Mouse (Mus musculus): Measurements from ENCODE around the gene Rspo4. TPM values are rescaled to one million over a fixed set of nuclear protein-coding genes. Genes with fewer than 3 reads are reported as not detected.

Gene Rspo4
- polyA plus RNA-seq, 1 experiment from 2014 or later = not detected

GRCm38 (mm10) chr2:151900845-151901244, 58.1 kb downstream of the Rspo4 start:
- no peak for ATAC-seq (ENCODE audit: insufficient number of reproducible peaks, insufficient read depth, low FRiP score, low read depth)
- H3K27me3 ChIP-seq (ENCODE audit: control insufficient read depth, insufficient read depth, low read length) = no peaks in the 10 kb centered on the region
- WGBS = 59% methylated on average over 4 of the region's 4 CpGs

GRCm38 (mm10) chr2:151903267-151903666, 60.5 kb downstream of the Rspo4 start:
- no peak overlapping the region for H3K4me3 ChIP-seq (ENCODE audit: control insufficient read depth in 1 of 2, insufficient read depth in 1 of 2, low read depth in 1 of 2, low read length in 2 of 2)
- ATAC-seq (ENCODE audit: insufficient number of reproducible peaks, insufficient read depth, low FRiP score, low read depth) = no peak
- H3K4me1 ChIP-seq (ENCODE audit: control insufficient read depth in 2 of 2, insufficient read depth in 2 of 2, low read length in 2 of 2) = no peaks in the 10 kb centered on the region
- no peak overlapping the region for H3K27ac ChIP-seq (replicated peaks in 1 of 2; ENCODE audit: control insufficient read depth in 1 of 2, insufficient read depth in 1 of 2, low read depth in 2 of 2, low read length in 2 of 2)
- H3K9me3 ChIP-seq (ENCODE audit: control insufficient read depth, low read length) = no peaks in the 10 kb centered on the region
- H3K9ac ChIP-seq (ENCODE audit: low read length) = no peak overlapping the region
- 76% methylated on average over 6 of the region's 6 CpGs for whole genome bisulfite sequencing
- no peaks in the 10 kb centered on the region for H3K27me3 ChIP-seq (ENCODE audit: control insufficient read depth, insufficient read depth, low read length)
- no peak overlapping the region for H3K4me2 ChIP-seq (ENCODE audit: low read length)
- H3K36me3 ChIP-seq (ENCODE audit: control insufficient read depth, insufficient read depth, low read length) = no peaks in the 10 kb centered on the region

More at GRCm38 (mm10) chr2:151900845-151901244, 58.1 kb downstream of the Rspo4 start:
- Histone ChIP-seq H3K4me1 (ENCODE audit: control insufficient read depth in 2 of 2, insufficient read depth in 2 of 2, low read length in 2 of 2) (no peaks in the 10 kb centered on the region), H3K36me3 (ENCODE audit: control insufficient read depth, insufficient read depth, low read length) (no peaks in the 10 kb centered on the region), H3K9me3 (ENCODE audit: control insufficient read depth, low read length) (no peaks in the 10 kb centered on the region), H3K4me2 (ENCODE audit: low read length) (no peak overlapping the region), H3K9ac (ENCODE audit: low read length) (no peak overlapping the region), H3K4me3 (ENCODE audit: control insufficient read depth in 1 of 2, insufficient read depth in 1 of 2, low read depth in 1 of 2, low read length in 2 of 2) (no peak overlapping the region), H3K27ac (replicated peaks in 1 of 2; ENCODE audit: control insufficient read depth in 1 of 2, insufficient read depth in 1 of 2, low read depth in 2 of 2, low read length in 2 of 2) (no peak overlapping the region)

DNA sequence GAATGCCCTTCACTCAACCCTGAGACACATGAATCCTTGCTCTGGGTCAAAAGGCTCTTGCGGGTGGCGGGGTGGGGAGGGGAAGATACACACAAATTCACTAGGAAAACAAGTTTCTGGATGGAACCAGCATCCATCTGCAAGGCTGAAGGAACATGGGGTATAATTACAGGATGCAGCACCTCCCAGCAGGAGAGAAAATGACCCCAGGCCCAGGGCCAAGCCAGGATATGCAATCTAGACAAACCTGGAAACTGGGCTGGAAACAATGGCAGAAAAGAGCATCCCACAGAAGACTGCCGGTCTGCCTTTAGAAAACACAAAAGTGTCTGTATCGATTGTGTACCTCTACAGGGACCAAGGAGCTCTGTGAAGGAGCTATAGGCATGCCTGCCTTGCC, 61.2 kb downstream of the Rspo4 start:
- H3K4me2 ChIP-seq (ENCODE audit: low read length) = no peak overlapping the region
- no peak overlapping the region for H3K9ac ChIP-seq (ENCODE audit: low read length)
- no peaks in the 10 kb centered on the region for H3K27me3 ChIP-seq (ENCODE audit: control insufficient read depth, insufficient read depth, low read length)
- H3K27ac ChIP-seq (replicated peaks in 1 of 2; ENCODE audit: control insufficient read depth in 1 of 2, insufficient read depth in 1 of 2, low read depth in 2 of 2, low read length in 2 of 2) = no peak overlapping the region
- ATAC-seq (ENCODE audit: insufficient number of reproducible peaks, insufficient read depth, low FRiP score, low read depth) = no peak
- no peaks in the 10 kb centered on the region for H3K4me1 ChIP-seq (ENCODE audit: control insufficient read depth in 2 of 2, insufficient read depth in 2 of 2, low read length in 2 of 2)
- H3K36me3 ChIP-seq (ENCODE audit: control insufficient read depth, insufficient read depth, low read length) = no peaks in the 10 kb centered on the region
- WGBS = 65% methylated on average over 4 of the region's 4 CpGs
- H3K4me3 ChIP-seq (ENCODE audit: control insufficient read depth in 1 of 2, insufficient read depth in 1 of 2, low read depth in 1 of 2, low read length in 2 of 2) = no peak overlapping the region
- no peaks in the 10 kb centered on the region for H3K9me3 ChIP-seq (ENCODE audit: control insufficient read depth, low read length)

DNA sequence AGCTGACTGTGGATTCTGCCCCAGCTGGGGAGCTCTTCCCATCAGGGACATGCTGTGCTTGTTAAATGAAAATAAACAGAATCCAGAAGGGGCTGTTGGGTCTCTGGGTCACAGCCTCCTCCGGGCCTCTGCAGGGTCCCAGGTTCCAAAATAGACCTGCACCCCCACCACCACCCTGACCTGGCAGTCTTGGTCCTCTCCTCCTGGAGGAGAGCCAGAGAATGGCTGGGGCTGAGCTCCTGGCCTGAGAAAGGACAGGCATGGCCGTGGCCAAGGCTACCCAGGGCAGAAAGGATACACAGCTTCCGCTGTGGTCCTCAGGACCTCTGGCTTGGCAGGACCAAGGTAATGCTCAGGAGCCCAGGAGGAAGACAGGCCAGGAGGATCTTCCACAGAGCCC, 61.9 kb downstream of the Rspo4 start:
- no peak for ATAC-seq (ENCODE audit: insufficient number of reproducible peaks, insufficient read depth, low FRiP score, low read depth)
- H3K9me3 ChIP-seq (ENCODE audit: control insufficient read depth, low read length) = no peaks in the 10 kb centered on the region
- H3K36me3 ChIP-seq (ENCODE audit: control insufficient read depth, insufficient read depth, low read length) = no peaks in the 10 kb centered on the region
- no peak overlapping the region for H3K27ac ChIP-seq (replicated peaks in 1 of 2; ENCODE audit: control insufficient read depth in 1 of 2, insufficient read depth in 1 of 2, low read depth in 2 of 2, low read length in 2 of 2)
- WGBS = 35% methylated on average over 3 of the region's 3 CpGs
- H3K27me3 ChIP-seq (ENCODE audit: control insufficient read depth, insufficient read depth, low read length) = no peaks in the 10 kb centered on the region
- H3K4me1 ChIP-seq (ENCODE audit: control insufficient read depth in 2 of 2, insufficient read depth in 2 of 2, low read length in 2 of 2) = no peaks in the 10 kb centered on the region
- H3K4me2 ChIP-seq (ENCODE audit: low read length) = no peak overlapping the region
- no peak overlapping the region for H3K9ac ChIP-seq (ENCODE audit: low read length)
- H3K4me3 ChIP-seq (ENCODE audit: control insufficient read depth in 1 of 2, insufficient read depth in 1 of 2, low read depth in 1 of 2, low read length in 2 of 2) = no peak overlapping the region

DNA sequence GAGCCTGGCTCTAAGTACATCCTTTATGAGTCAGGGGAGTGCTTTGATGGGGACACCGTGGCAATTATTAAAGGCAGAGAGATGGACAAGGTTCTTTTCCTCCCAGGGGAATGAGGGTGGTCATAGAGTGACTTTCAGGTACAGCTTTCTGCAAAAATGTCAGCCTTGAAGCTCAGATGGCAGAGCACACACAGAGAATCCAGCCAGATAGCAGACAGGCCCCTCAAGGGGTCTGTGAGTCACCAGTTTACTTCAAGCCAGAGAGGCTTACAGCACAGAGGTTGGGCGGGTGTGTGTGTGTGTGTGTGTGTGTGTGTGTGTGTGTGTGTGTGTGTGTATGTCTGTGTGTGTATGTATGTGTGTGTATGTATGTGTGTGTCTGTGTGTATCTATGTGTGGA, 64.3 kb downstream of the Rspo4 start:
- Histone ChIP-seq H3K4me2 (ENCODE audit: low read length) (no peak overlapping the region), H3K36me3 (ENCODE audit: control insufficient read depth, insufficient read depth, low read length) (no peaks in the 10 kb centered on the region), H3K27ac (replicated peaks in 1 of 2; ENCODE audit: control insufficient read depth in 1 of 2, insufficient read depth in 1 of 2, low read depth in 2 of 2, low read length in 2 of 2) (no peak overlapping the region), H3K9me3 (ENCODE audit: control insufficient read depth, low read length) (no peaks in the 10 kb centered on the region), H3K27me3 (ENCODE audit: control insufficient read depth, insufficient read depth, low read length) (no peaks in the 10 kb centered on the region), H3K4me1 (ENCODE audit: control insufficient read depth in 2 of 2, insufficient read depth in 2 of 2, low read length in 2 of 2) (peaks cover 11 to 12% of the 10 kb centered on the region in 2 experiments), H3K9ac (ENCODE audit: low read length) (no peak overlapping the region), H3K4me3 (ENCODE audit: control insufficient read depth in 1 of 2, insufficient read depth in 1 of 2, low read depth in 1 of 2, low read length in 2 of 2) (no peak overlapping the region)
- WGBS = 66% methylated on average over 2 of the region's 2 CpGs
- no peak for ATAC-seq (ENCODE audit: insufficient number of reproducible peaks, insufficient read depth, low FRiP score, low read depth)

DNA sequence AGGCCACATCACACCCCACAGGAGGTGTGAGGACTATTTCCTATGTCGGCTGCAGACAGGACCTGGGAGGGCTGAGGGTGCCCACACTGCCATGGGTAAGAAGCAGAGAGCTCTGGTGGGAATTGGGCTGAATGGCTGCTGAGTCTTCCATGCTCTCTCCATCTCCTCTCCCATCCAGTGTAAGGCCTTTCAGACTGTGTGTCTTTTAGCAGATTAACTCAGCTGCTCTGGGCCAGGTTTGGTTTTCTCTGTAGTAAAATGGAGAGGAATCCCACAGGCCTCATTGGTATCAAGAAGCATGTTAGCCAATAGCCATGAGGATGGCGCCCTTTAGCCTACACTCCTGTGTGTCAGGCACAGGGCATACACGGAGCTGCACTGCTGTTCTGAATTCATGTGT, 66.7 kb downstream of the Rspo4 start:
- ATAC-seq (ENCODE audit: insufficient number of reproducible peaks, insufficient read depth, low FRiP score, low read depth) = no peak

GRCm38 (mm10) chr2:151910498-151910897, 67.8 kb downstream of the Rspo4 start:
- no peak overlapping the region for H3K27ac ChIP-seq (replicated peaks in 1 of 2; ENCODE audit: control insufficient read depth in 1 of 2, insufficient read depth in 1 of 2, low read depth in 2 of 2, low read length in 2 of 2)
- H3K4me3 ChIP-seq (ENCODE audit: control insufficient read depth in 1 of 2, insufficient read depth in 1 of 2, low read depth in 1 of 2, low read length in 2 of 2) = no peak overlapping the region
- H3K9me3 ChIP-seq (ENCODE audit: control insufficient read depth, low read length) = no peaks in the 10 kb centered on the region
- H3K9ac ChIP-seq (ENCODE audit: low read length) = no peak overlapping the region
- peaks cover 3% of the 10 kb centered on the region; the same call in 1 of the 2 replicates for H3K27me3 ChIP-seq (ENCODE audit: control insufficient read depth, insufficient read depth, low read length)
- H3K4me2 ChIP-seq (ENCODE audit: low read length) = no peak overlapping the region
- no peaks in the 10 kb centered on the region for H3K36me3 ChIP-seq (ENCODE audit: control insufficient read depth, insufficient read depth, low read length)
- no peak for ATAC-seq (ENCODE audit: insufficient number of reproducible peaks, insufficient read depth, low FRiP score, low read depth)
- peaks cover 11 to 12% of the 10 kb centered on the region in 2 experiments for H3K4me1 ChIP-seq (ENCODE audit: control insufficient read depth in 2 of 2, insufficient read depth in 2 of 2, low read length in 2 of 2)
- 43% methylated on average over 5 of the region's 5 CpGs for WGBS

More for the DNA sequence above, 66.7 kb downstream of the Rspo4 start:
- H3K27me3 ChIP-seq (ENCODE audit: control insufficient read depth, insufficient read depth, low read length) = no peaks in the 10 kb centered on the region
- 67% methylated on average over 3 of the region's 3 CpGs for WGBS
- no peaks in the 10 kb centered on the region for H3K36me3 ChIP-seq (ENCODE audit: control insufficient read depth, insufficient read depth, low read length)
- H3K9ac ChIP-seq (ENCODE audit: low read length) = no peak overlapping the region
- H3K27ac ChIP-seq (replicated peaks in 1 of 2; ENCODE audit: control insufficient read depth in 1 of 2, insufficient read depth in 1 of 2, low read depth in 2 of 2, low read length in 2 of 2) = no peak overlapping the region
- no peaks in the 10 kb centered on the region for H3K9me3 ChIP-seq (ENCODE audit: control insufficient read depth, low read length)
- H3K4me3 ChIP-seq (ENCODE audit: control insufficient read depth in 1 of 2, insufficient read depth in 1 of 2, low read depth in 1 of 2, low read length in 2 of 2) = no peak overlapping the region
- no peak overlapping the region for H3K4me2 ChIP-seq (ENCODE audit: low read length)
- H3K4me1 ChIP-seq (ENCODE audit: control insufficient read depth in 2 of 2, insufficient read depth in 2 of 2, low read length in 2 of 2) = peaks cover 11 to 12% of the 10 kb centered on the region in 2 experiments

DNA sequence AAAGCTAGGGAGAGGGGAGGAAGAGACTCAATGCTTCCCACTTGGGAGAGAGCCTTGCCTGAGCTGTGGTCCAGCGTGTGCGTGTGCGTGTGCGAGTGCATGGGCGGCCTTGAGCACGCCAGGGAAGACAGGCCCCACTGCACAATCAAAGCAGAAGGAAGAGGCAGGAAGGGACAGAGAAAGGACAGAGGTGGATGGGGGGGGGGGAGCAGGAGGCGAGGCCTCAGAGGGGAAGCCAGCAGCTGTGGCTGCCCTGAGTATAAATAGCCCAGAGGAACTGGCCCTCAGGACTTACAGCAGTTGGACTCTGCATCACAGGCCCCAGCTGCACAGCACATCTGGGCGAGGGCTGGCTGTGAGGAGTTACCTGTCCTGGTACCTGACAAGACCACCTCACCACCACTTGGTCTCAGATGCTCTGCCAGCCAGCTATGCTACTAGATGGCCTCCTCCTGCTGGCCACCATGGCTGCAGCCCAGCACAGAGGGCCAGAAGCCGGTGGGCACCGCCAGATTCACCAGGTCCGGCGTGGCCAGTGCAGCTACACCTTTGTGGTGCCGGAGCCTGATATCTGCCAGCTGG, 68.3 kb downstream of the Rspo4 start, which contains the start of gene Angpt4:
Gene Angpt4 (plus strand): TSS at position 292 of the 582 bp plus-strand sequence.
- H3K4me3 ChIP-seq (ENCODE audit: control insufficient read depth in 1 of 2, insufficient read depth in 1 of 2, low read depth in 1 of 2, low read length in 2 of 2) = no peak within 1 kb of the TSS
- H3K4me1 ChIP-seq (ENCODE audit: control insufficient read depth in 2 of 2, insufficient read depth in 2 of 2, low read length in 2 of 2) = peaks cover 11 to 12% of the 10 kb centered on the region in 2 experiments
- no peak within 1 kb of the TSS for H3K27ac ChIP-seq (replicated peaks in 1 of 2; ENCODE audit: control insufficient read depth in 1 of 2, insufficient read depth in 1 of 2, low read depth in 2 of 2, low read length in 2 of 2)
- H3K4me2 ChIP-seq (ENCODE audit: low read length) = no peak within 1 kb of the TSS
- ATAC-seq (ENCODE audit: insufficient number of reproducible peaks, insufficient read depth, low FRiP score, low read depth) = no peak; the same call in 1 of the 2 replicates
- H3K36me3 ChIP-seq (ENCODE audit: control insufficient read depth, insufficient read depth, low read length) = no peaks in the 10 kb centered on the region
- H3K27me3 ChIP-seq (ENCODE audit: control insufficient read depth, insufficient read depth, low read length) = peaks cover 3% of the 10 kb centered on the region; the same call in 1 of the 2 replicates
- H3K9ac ChIP-seq (ENCODE audit: low read length) = no peak within 1 kb of the TSS
- WGBS = 49% methylated on average over 13 of the region's 13 CpGs
- H3K9me3 ChIP-seq (ENCODE audit: control insufficient read depth, low read length) = no peaks in the 10 kb centered on the region

All from heart, embryonic 14.5 days (tissue).